ENCODE assay signal across 8 mouse cellular contexts in the genomic region with DNA sequence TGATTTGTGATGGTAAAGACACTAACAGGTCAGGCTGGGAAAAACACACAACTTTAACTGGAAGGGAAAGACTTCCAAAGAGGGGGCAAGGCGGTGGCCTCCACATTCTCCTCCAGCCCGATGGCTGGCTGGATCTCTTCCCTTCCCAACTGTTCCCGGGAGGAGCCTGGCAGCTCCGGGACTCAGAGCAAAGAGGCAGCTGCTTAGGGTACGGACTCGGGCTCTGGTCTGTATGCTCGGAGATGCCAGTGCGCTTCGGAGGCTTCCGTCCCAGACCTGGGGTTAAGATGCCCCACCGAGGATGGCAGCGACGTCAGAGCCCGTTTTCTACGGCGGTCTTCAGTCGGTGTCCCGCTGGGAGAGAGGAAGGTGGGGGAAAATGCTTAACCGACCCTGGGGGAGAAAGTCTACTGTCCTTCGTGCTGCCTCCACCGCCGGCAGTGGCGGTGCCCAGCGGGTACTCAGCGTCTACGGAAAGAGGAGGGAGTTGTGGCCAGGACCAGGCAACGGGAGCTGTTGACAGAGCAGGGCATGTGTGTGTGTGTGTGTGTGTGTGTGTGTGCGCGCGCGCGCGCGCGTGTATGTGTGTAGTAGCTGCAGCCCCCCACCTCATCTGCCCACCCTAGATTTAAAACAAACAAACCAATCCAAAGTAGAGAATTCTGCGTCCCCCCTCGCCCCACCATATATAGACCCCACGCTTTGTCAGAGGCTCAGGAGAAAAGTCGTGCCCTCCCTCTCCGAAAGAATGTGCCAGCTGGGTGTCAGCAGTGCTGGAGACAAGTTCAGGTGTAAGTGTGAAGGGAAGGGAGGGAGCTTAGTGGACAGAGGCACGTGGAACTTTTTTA. TPM values are rescaled to one million over a fixed set of nuclear protein-coding genes. Genes with fewer than 3 reads are reported as not detected.
DNase-seq lines count a peak whose midpoint lies in the region; ATAC-seq and TF ChIP-seq lines count a peak whose summit lies in the region.

No protein-coding gene starts in this region.

- H3K9ac ChIP-seq in heart, embryonic 11.5 days (ENCODE audit: low read depth, low read length), result peak overlapping the region; percentile 91
- peak overlapping the region; percentile 82 for H3K9ac ChIP-seq in kidney, postnatal 0 days (ENCODE audit: low read depth, low read length)

- no peaks in the 10 kb centered on the region for H3K9me3 ChIP-seq in heart, embryonic 11.5 days (replicated peaks; ENCODE audit: control insufficient read depth, low read length)
- H3K9me3 ChIP-seq in kidney, postnatal 0 days (replicated peaks; ENCODE audit: low read length), result no peaks in the 10 kb centered on the region

- ATAC-seq in heart, embryonic 11.5 days (replicated peaks; ENCODE audit: insufficient number of reproducible peaks, low FRiP score, low TSS enrichment), result no peak
- peak; percentile 30 for ATAC-seq in kidney, postnatal 0 days (replicated peaks; ENCODE audit: low FRiP score, low read depth)

- peak overlapping the region; percentile 92 for H3K4me2 ChIP-seq in heart, embryonic 11.5 days
- peak overlapping the region; percentile 87 for H3K4me2 ChIP-seq in kidney, postnatal 0 days (ENCODE audit: low read length)

- no peaks in the 10 kb centered on the region for H3K27me3 ChIP-seq in heart, embryonic 11.5 days (ENCODE audit: control insufficient read depth, insufficient read depth, low read length)
- H3K27me3 ChIP-seq in kidney, postnatal 0 days (ENCODE audit: insufficient read depth, low read length), result no peaks in the 10 kb centered on the region

- TF ChIP-seq CTCF in kidney, postnatal 0 days (IDR thresholded peaks at IDR 0.05; ENCODE audit: low read depth), result no peak
- no peak for TF ChIP-seq CTCF in lung, adult 2 months (IDR thresholded peaks at IDR 0.05; ENCODE audit: insufficient read depth, low read length)

- peak; percentile 9 for DNase-seq in ovary, adult 18-20 months (ENCODE audit: low spot score)
- DNase-seq in ovary, postnatal 14 days (ENCODE audit: low spot score), result no peak
- DNase-seq in embryo, embryonic 9.5 days (ENCODE audit: extremely low spot score), result peak; percentile 57
- DNase-seq in kidney, postnatal 0 days (ENCODE audit: low spot score), result no peak
- DNase-seq in lung, adult 2 months, result peak; percentile 12
- DNase-seq in retina, postnatal 1 day, result peak; percentile 76
- DNase-seq in c-Kit-positive CD71-positive TER-119-positive erythroid progenitor cells, embryonic 14.5 days (ENCODE audit: low spot score), result no peak

- under 1% methylated on average over 31 of the region's 41 CpGs for WGBS in heart, embryonic 11.5 days (ENCODE audit: insufficient replicate concordance)
- 1% methylated on average over 41 of the region's 41 CpGs for WGBS in kidney, postnatal 0 days
- WGBS in lung, adult 2 months, result 1% methylated on average over 41 of the region's 41 CpGs

- TF ChIP-seq POLR2A in lung, adult 2 months (IDR thresholded peaks at IDR 0.05; ENCODE audit: borderline replicate concordance, extremely low read depth, low read depth, low read length), result no peak

- H3K4me3 ChIP-seq in heart, embryonic 11.5 days (ENCODE audit: low read depth, low read length), result peak overlapping the region; percentile 75
- H3K4me3 ChIP-seq in kidney, postnatal 0 days (replicated peaks; ENCODE audit: low read depth, low read length), result peak overlapping the region; percentile 78
- H3K4me3 ChIP-seq in lung, adult 2 months (replicated peaks; ENCODE audit: extremely low read depth, low read depth, low read length), result peak overlapping the region; percentile 58

- H3K36me3 ChIP-seq in heart, embryonic 11.5 days (ENCODE audit: control insufficient read depth, insufficient read depth, low read length), result 0 out of 2 replicates have a peak, but pooled peaks cover 2% of the 10 kb centered on the region
- H3K36me3 ChIP-seq in kidney, postnatal 0 days (ENCODE audit: insufficient read depth, low read length), result no peaks in the 10 kb centered on the region

- peak overlapping the region; percentile 94 for H3K27ac ChIP-seq in heart, embryonic 11.5 days (ENCODE audit: low read depth, low read length)
- peak overlapping the region; percentile 87; the same call in 1 of the 2 replicates for H3K27ac ChIP-seq in kidney, postnatal 0 days

- peaks cover 18% of the 10 kb centered on the region; the same call in 1 of the 2 replicates for H3K4me1 ChIP-seq in heart, embryonic 11.5 days (ENCODE audit: control insufficient read depth, insufficient read depth, low read length)
- H3K4me1 ChIP-seq in kidney, postnatal 0 days (replicated peaks; ENCODE audit: insufficient read depth, low read length), result peaks cover 10% of the 10 kb centered on the region; the same call in 1 of the 2 replicates
- 0 out of 2 replicates have a peak, but pooled peaks cover 2% of the 10 kb centered on the region for H3K4me1 ChIP-seq in lung, adult 2 months (ENCODE audit: control insufficient read depth, insufficient read depth, low read length)

RNA-seq across cellular contexts. Expression of gene Mpped2, which starts 2.0 kb away (rescaled TPM):
- polyA plus RNA-seq in heart, embryonic 11.5 days (2014; fragmentation: Nextera tagmentation; extraction: Ambion mirVana), result 124 and 126 TPM in 2 replicates
- polyA plus RNA-seq in kidney, postnatal 0 days (2015; fragmentation: Nextera tagmentation; extraction: Ambion mirVana), result 30.4 and 33.2 TPM in 2 replicates
- 2.4 and 2.7 TPM in 2 replicates for polyA plus RNA-seq in lung, adult 2 months (2012; rRNA removed)

Comparison
In these comparisons a context has a peak if more than half of its experiments do, and no peak if none do; other contexts are left out.
1. DNase-seq: peak in ovary, adult 18-20 months (single experiment), embryo, embryonic 9.5 days (single experiment), lung, adult 2 months (single experiment) and retina, postnatal 1 day (single experiment); none in ovary, postnatal 14 days (single experiment), kidney, postnatal 0 days (single experiment) and c-Kit-positive CD71-positive TER-119-positive erythroid progenitor cells, embryonic 14.5 days (single experiment).
2. Peak in every context shown above with its lines, with median percentiles within 50 percentile points of each other: H3K4me3 ChIP-seq.